Mouse (Mus musculus): ENCODE measurements at regions not wholly inside any gene's neighbourhood (a gene's known extent, or its start where the extent isn't known, plus 50 kb on each side); places are given as distances from the start of the nearest gene placed in this dataset.

- no peak for DNase-seq (ENCODE audit: low spot score)
These were observed 129.1 kb upstream of the Smarca2 start for GRCm38 (mm10) chr19:26475754-26476153.

- DNase-seq (ENCODE audit: low spot score), result no peak
These were observed 126.7 kb upstream of the Smarca2 start for GRCm38 (mm10) chr19:26478055-26478737.

GRCm38 (mm10) chr19:26484322-26484721 is 120.5 kb upstream of the Smarca2 start:
- no peak for DNase-seq (ENCODE audit: low spot score)

- no peak for DNase-seq (ENCODE audit: low spot score)
These were observed 112.0 kb upstream of the Smarca2 start for GRCm38 (mm10) chr19:26492806-26493205.

GRCm38 (mm10) chr19:26501064-26501463 is 103.8 kb upstream of the Smarca2 start:
- DNase-seq (ENCODE audit: low spot score), result no peak

- DNase-seq (ENCODE audit: low spot score), result no peak
These were observed 100.8 kb upstream of the Smarca2 start for GRCm38 (mm10) chr19:26504027-26504426.

GRCm38 (mm10) chr19:26506802-26507201 is 98.0 kb upstream of the Smarca2 start:
- DNase-seq (ENCODE audit: low spot score), result no peak

- no peak for DNase-seq (ENCODE audit: low spot score)
These were observed 96.9 kb upstream of the Smarca2 start for GRCm38 (mm10) chr19:26507986-26508385.

- no peak for DNase-seq (ENCODE audit: low spot score)
These were observed 96.2 kb upstream of the Smarca2 start for GRCm38 (mm10) chr19:26508616-26509015.

GRCm38 (mm10) chr19:26509240-26509639 is 95.6 kb upstream of the Smarca2 start:
- no peak for DNase-seq (ENCODE audit: low spot score)

GRCm38 (mm10) chr19:26510185-26510584 is 94.7 kb upstream of the Smarca2 start:
- DNase-seq (ENCODE audit: low spot score), result no peak

GRCm38 (mm10) chr19:26510887-26511286 is 94.0 kb upstream of the Smarca2 start:
- no peak for DNase-seq (ENCODE audit: low spot score)

- DNase-seq (ENCODE audit: low spot score), result no peak
These were observed 93.1 kb upstream of the Smarca2 start for GRCm38 (mm10) chr19:26511756-26512155.

GRCm38 (mm10) chr19:26524583-26524982 is 80.3 kb upstream of the Smarca2 start:
- no peak for DNase-seq (ENCODE audit: low spot score)

- DNase-seq (ENCODE audit: low spot score), result no peak
These were observed 73.5 kb upstream of the Smarca2 start for GRCm38 (mm10) chr19:26531390-26531789.

- DNase-seq (ENCODE audit: low spot score), result no peak
These were observed 72.3 kb upstream of the Smarca2 start for GRCm38 (mm10) chr19:26532509-26532908.

GRCm38 (mm10) chr19:26545671-26546070 is 59.2 kb upstream of the Smarca2 start:
- DNase-seq (ENCODE audit: low spot score), result no peak

- no peak for DNase-seq (ENCODE audit: low spot score)
These were observed 57.3 kb upstream of the Smarca2 start for GRCm38 (mm10) chr19:26547522-26547921.

GRCm38 (mm10) chr19:26548562-26549270 is 56.1 kb upstream of the Smarca2 start:
- no peak for DNase-seq (ENCODE audit: low spot score)

GRCm38 (mm10) chr19:26550299-26550698 is 54.6 kb upstream of the Smarca2 start:
- no peak for DNase-seq (ENCODE audit: low spot score)

All from testis, postnatal 14 days (tissue).